Mouse (Mus musculus) kidney, adult 2 months (tissue): ENCODE measurements at regions not wholly inside any gene's neighbourhood (a gene's known extent, or its start where the extent isn't known, plus 50 kb on each side); places are given as distances from the start of the nearest gene placed in this dataset.

Experiments used
- CTCF ChIP-seq: fragments of 200-500 bp; conservative IDR thresholded peaks from 2 replicates; pipeline ENCODE4 v1.5.1; 2011; ENCODE audit warnings: low read depth, mild to moderate bottlenecking, control low read depth, low read length, moderate library complexity, mixed read lengths; ENCODE audit not compliant: insufficient read depth, insufficient read length
- POLR2A ChIP-seq: fragments of 200-500 bp; IDR thresholded peaks from one replicate; pipeline ENCODE4 v1.6.1; 2011; ENCODE audit warnings: low read depth, low read length, control low read depth

DNA sequence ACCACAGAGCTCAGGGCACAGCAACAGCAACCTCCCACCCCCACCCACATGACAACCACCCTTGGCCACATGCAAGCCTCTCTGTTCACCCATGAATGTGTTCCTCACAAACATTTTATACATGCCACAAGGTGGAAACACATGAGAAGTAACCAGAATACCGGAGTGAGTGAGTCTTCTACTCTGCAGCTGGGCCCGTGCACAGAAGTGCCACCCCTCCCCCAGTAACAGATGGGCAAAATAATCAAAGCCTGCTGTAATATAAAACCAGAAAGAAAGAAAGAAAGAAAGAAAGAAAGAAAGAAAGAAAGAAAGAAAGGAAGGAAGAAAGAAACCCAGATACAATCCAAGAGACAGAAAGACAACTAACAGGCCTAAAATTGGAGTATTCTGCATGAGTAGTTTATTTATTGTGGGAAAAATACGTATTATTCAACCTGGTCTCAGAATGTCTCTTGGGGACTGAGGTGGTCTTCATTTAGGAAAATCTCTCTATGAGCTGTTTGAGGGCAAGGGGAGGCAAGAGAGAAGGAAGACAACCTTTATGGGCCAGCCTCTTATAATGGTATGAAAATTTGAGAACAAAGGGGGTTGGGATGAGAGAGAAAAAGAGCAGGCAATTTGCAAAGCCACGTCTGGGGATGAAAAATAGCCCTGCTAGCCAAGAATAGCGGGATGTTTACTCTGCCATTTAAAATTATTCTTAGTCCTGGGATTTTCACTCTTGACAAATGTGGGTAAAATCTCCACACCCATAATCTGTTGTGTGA, 160.2 kb downstream of the Sox4 start:
- no peak for TF ChIP-seq POLR2A
- no peak for TF ChIP-seq CTCF
